Mouse (Mus musculus) frontal cortex, postnatal 25 days (tissue): Measurements from ENCODE around the gene Olfr1413.

Source experiments
- DNase-seq, 2 experiments: peaks; one replicate each; pipeline ENCODE4 v3.0.0; 2022; ENCODE audit warnings: low spot score in 2 of 2

Olfr1413 gene

GRCm38 (mm10) chr1:92571022-92571421 lies at the start of gene Olfr1413:
Olfr1413 (plus strand) TSS chr1:92571322.
- no peak for DNase-seq

- peak; percentile 22 to 36 for DNase-seq
Observed at GRCm38 (mm10) chr1:92521376-92521775, 49.7 kb upstream of the Olfr1413 start.

DNA sequence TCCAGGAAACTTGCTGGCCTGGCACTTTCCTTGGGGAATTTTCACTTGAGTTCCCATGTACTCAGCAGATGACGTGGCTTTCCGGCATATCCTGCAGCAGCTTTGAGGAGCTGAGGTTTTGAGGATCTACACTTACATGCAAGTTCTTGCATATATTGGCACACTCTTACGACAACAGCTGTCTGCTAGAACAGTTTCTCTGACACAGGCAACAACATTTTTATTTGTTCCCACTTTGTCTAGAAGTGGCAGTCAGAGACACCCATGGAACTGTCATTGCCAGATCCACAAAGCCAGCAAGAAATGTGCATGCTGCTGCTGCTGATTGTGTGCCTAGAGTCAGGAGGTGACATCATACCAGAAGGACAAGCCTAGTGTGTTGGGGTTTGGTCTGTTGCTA lies 47.4 kb upstream of the Olfr1413 start:
- no peak for DNase-seq

- no peak for DNase-seq
Observed at GRCm38 (mm10) chr1:92536972-92537371, 34.1 kb upstream of the Olfr1413 start.

- no peak for DNase-seq
Observed at GRCm38 (mm10) chr1:92539071-92539470, 32.1 kb upstream of the Olfr1413 start.

DNA sequence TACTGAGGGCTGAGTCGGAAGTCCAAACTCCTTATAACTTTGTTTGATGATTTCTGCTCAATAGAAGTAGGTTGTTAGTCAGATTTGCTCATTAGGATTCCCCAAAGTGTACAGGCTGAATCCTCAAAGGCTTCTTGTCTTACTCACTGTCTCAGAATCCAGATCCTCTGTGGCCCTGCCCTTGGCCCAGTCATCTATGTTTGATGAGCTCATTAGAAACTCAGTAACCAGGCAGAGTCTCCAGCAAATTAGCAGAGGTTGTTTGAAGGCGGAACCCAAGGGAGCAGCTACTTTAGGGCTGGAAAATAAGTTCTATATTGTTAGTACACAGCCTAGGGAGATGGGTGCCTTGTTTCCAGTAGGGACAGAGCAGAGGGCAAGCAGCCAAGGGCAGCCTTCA lies 25.2 kb upstream of the Olfr1413 start:
- no peak for DNase-seq

DNA sequence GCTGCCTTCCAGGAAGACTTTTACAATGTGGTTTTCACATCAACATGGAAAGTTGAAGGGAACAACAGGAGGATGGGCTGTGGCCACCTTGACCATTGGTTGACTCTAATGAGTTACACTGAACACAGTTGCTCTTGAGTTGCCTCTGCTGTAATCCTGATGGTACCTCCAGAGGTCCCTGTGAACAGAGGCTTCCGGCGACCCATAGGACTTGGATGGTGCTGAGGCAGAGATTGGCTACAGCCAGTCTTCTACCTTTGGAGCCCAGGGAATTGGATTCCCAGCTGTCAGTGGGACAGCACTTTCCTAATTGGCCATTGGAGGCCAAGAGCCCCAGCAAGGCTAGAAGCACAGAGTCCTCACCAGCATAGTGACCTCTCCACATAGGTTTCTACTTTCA lies 14.4 kb downstream of the Olfr1413 start, which contains the start of gene Olfr1412:
TSS of gene Olfr1412 (plus strand) at position 301 of the 400 bp plus-strand sequence.
- DNase-seq = no peak

- DNase-seq = no peak
Observed at GRCm38 (mm10) chr1:92594111-92594510, 23.0 kb downstream of the Olfr1413 start, which contains the start of gene Olfr1411. Olfr1411 (plus strand) TSS chr1:92594411.

GRCm38 (mm10) chr1:92596019-92596418 lies 24.9 kb downstream of the Olfr1413 start:
- DNase-seq = no peak

- no peak for DNase-seq
Observed at GRCm38 (mm10) chr1:92605482-92605881, 34.4 kb downstream of the Olfr1413 start, which contains the start of gene Olfr1410. Olfr1410 (plus strand) TSS chr1:92605782.

DNA sequence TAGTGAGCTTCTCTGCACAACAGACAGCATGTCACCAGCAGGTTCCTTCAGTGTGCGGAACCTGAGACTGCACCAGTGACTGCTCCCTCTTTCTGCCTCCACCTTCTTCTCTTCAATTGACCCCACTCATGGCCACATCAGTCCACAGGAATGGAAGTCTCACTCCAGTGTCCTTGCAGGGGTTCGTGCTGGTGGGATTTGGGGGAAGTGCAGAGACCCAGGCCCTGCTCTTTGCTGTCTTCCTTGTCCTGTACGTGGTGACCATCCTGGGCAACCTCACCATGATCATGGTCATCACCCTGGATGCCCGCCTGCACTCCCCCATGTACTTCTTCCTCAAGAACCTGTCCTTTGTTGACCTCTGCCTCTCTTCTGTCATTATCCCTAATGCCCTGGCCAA lies 36.6 kb downstream of the Olfr1413 start:
- no peak for DNase-seq

DNA sequence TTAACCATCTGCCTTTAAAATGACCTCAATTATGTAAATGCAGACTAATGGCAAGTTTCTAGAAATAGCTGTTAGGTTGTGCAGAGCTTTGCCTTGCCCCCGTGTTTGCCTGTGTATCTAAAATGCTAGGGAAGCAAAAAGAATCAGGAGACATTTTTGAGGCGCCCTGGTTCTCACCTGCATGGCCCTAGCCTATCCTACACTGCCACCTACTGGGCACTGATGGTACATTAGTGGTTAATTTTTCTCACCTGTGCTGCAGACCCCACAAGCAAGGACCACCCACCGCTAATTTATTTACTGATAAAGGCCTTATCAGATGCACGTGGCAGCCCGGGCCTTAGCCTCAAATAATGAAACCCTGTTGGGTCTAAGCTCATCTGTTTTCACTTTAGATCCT lies 39.9 kb downstream of the Olfr1413 start:
- DNase-seq = peak; percentile 40 to 52

- DNase-seq = no peak
Observed at GRCm38 (mm10) chr1:92613175-92613574, 42.1 kb downstream of the Olfr1413 start.

GRCm38 (mm10) chr1:92614516-92614915 lies 43.4 kb downstream of the Olfr1413 start:
- DNase-seq = no peak

DNA sequence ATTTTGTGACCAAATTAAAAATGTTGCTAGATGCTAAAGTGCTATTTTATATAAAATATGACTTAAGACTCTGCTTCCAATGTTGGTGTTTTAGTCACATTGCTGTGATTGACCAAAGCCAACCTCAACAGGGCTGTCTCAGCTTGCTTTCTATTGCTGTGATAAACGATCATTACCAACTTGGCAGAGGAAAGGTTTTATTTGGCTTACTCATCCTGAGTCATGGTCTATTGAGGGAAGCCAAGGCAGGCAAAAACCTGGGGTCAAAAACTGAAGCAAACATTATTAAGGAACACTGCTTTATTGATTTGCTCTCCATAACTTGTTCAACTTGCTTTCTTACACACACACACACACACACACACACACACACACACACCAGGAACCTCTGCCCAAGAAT lies 44.9 kb downstream of the Olfr1413 start:
- DNase-seq = no peak

GRCm38 (mm10) chr1:92617488-92617887 lies 46.4 kb downstream of the Olfr1413 start, which contains the start of gene Olfr12:
Olfr12 (plus strand) TSS chr1:92617788.
- DNase-seq = no peak

- no peak for DNase-seq
Observed at GRCm38 (mm10) chr1:92618360-92618759, 47.2 kb downstream of the Olfr1413 start.
